Mouse (Mus musculus) G1E (cell line): Measurements from ENCODE around the gene Bcl11b. TPM values are rescaled to one million over a fixed set of nuclear protein-coding genes. Genes with fewer than 3 reads are reported as not detected.
A peak's percentile ranks its signal among the peaks of the same experiment; 100 is the strongest.

Source experiments
- ATAC-seq: 2 replicates; pipeline ENCODE4 v1.8.0; 2016; ENCODE audit warnings: mild to moderate bottlenecking; ENCODE audit not compliant: insufficient number of reproducible peaks, poor library complexity, low FRiP score, severe bottlenecking; ENCODE audit errors: extremely low read depth
- DNase-seq: peaks from one replicate; pipeline ENCODE4 v3.0.0; 2012; ENCODE audit warnings: low spot score
- H3K27me3 ChIP-seq: 2 replicates; pipeline ENCODE4 v1.6.1; 2012; ENCODE audit warnings: mild to moderate bottlenecking, low read length, inconsistent platforms; ENCODE audit not compliant: insufficient read depth
- H3K36me3 ChIP-seq: replicated peaks from 2 replicates; pipeline ENCODE3; 2012; ENCODE audit warnings: mild to moderate bottlenecking, inconsistent platforms
- H3K4me1 ChIP-seq: 2 replicates; pipeline ENCODE4 v1.6.1; 2012; ENCODE audit warnings: low read depth, low read length, inconsistent platforms, mixed read lengths; ENCODE audit not compliant: insufficient read depth
- H3K4me3 ChIP-seq: 2 replicates; pipeline ENCODE4 v1.5.1; 2012; ENCODE audit warnings: low read depth, mild to moderate bottlenecking, inconsistent platforms, low read length, moderate library complexity, mixed read lengths
- H3K9me3 ChIP-seq: replicated peaks from 2 replicates; pipeline ENCODE4 v1.6.1; 2012; ENCODE audit warnings: inconsistent platforms
- CTCF ChIP-seq: IDR thresholded peaks from 2 replicates; pipeline ENCODE4 v1.5.1; 2012; ENCODE audit warnings: low read depth, low read length, inconsistent platforms, mixed read lengths
- GATA1 ChIP-seq: IDR thresholded peaks from 2 replicates; pipeline ENCODE4 v1.6.1; 2012; ENCODE audit warnings: borderline replicate concordance, low read length, inconsistent platforms, mixed read lengths
- GATA2 ChIP-seq: IDR thresholded peaks from 2 replicates; pipeline ENCODE4 v1.6.1; 2012; ENCODE audit warnings: low read depth, low read length, inconsistent platforms, borderline replicate concordance
- POLR2AphosphoS5 ChIP-seq: IDR thresholded peaks from 2 replicates; pipeline ENCODE4 v1.6.1; 2012; ENCODE audit warnings: low read depth, low read length, inconsistent platforms; ENCODE audit not compliant: insufficient replicate concordance
- TAL1 ChIP-seq: conservative IDR thresholded peaks from 2 replicates; pipeline ENCODE4 v1.6.1; 2012; ENCODE audit warnings: low read depth, low read length, inconsistent platforms, mixed read lengths
- polyA plus RNA-seq: library from polyadenylated mRNA; stranded (reverse); fragments of >175 nt; gene quantifications from 2 replicates; pipeline ENCODE4 v1.2.3, GENCODE M21; 2012
- total RNA-seq, 2 experiments: library from RNA; stranded (forward) in 1 of 2; stranded (reverse) in 1 of 2; fragments of 200-1000 nt in 1 of 2; fragments of >200 nt in 1 of 2; fragmentation: Nextera tagmentation in 1 of 2; gene quantifications; 2 replicates each; pipeline ENCODE4 v1.2.3; 2014 to 2017

Gene Bcl11b
- total and polyA plus RNA-seq, 3 experiments: 0.05 TPM; not detected in 2

- Histone ChIP-seq H3K4me1 (no peaks in the 10 kb centered on the region), H3K4me3 (no peak overlapping the region), H3K27me3 (no peaks in the 10 kb centered on the region), H3K9me3 (peaks cover 94% of the 10 kb centered on the region), H3K36me3 (no peaks in the 10 kb centered on the region)
- DNase-seq (no peak), ATAC-seq (no peak; the same call in 1 of the 2 replicates)
- TF ChIP-seq GATA2 (no peak), POLR2AphosphoS5 (no peak), GATA1 (no peak), TAL1 (no peak)
Observed at GRCm38 (mm10) chr12:107953044-107953684, 50.2 kb downstream of the Bcl11b start.

GRCm38 (mm10) chr12:107952318-107952724 lies 51.1 kb downstream of the Bcl11b start:
- no peak for DNase-seq
- peaks cover 95% of the 10 kb centered on the region for H3K9me3 ChIP-seq

GRCm38 (mm10) chr12:107950667-107951179 lies 52.7 kb downstream of the Bcl11b start:
- no peak for ATAC-seq
- no peaks in the 10 kb centered on the region for H3K4me1 ChIP-seq
- TF ChIP-seq CTCF (no peak), TAL1 (no peak), GATA1 (no peak), POLR2AphosphoS5 (no peak), GATA2 (no peak)
- peaks cover 97% of the 10 kb centered on the region for H3K9me3 ChIP-seq
- no peaks in the 10 kb centered on the region for H3K36me3 ChIP-seq
- H3K27me3 ChIP-seq: no peaks in the 10 kb centered on the region
- DNase-seq: no peak
- no peak overlapping the region for H3K4me3 ChIP-seq

More at GRCm38 (mm10) chr12:107952318-107952724, 51.1 kb downstream of the Bcl11b start:
- no peak for TF ChIP-seq CTCF
- no peak for TF ChIP-seq GATA2
- TF ChIP-seq GATA1: no peak
- no peak for TF ChIP-seq TAL1
- TF ChIP-seq POLR2AphosphoS5: no peak
- H3K4me1 ChIP-seq: no peaks in the 10 kb centered on the region
- H3K36me3 ChIP-seq: no peaks in the 10 kb centered on the region
- ATAC-seq: no peak
- no peaks in the 10 kb centered on the region for H3K27me3 ChIP-seq
- no peak overlapping the region for H3K4me3 ChIP-seq

- no peak for ATAC-seq
Observed at GRCm38 (mm10) chr12:107949416-107949815, 54.0 kb downstream of the Bcl11b start.

GRCm38 (mm10) chr12:107942100-107942499 lies 61.3 kb downstream of the Bcl11b start:
- Histone ChIP-seq H3K36me3 (no peaks in the 10 kb centered on the region), H3K27me3 (no peaks in the 10 kb centered on the region), H3K4me1 (no peaks in the 10 kb centered on the region), H3K4me3 (peak overlapping the region; percentile 17; the same call in 1 of the 2 replicates), H3K9me3 (peaks cover 89% of the 10 kb centered on the region)
- ATAC-seq (no peak), DNase-seq (no peak)
- no peak for TF ChIP-seq GATA2
- no peak for TF ChIP-seq CTCF
- no peak for TF ChIP-seq TAL1

More at GRCm38 (mm10) chr12:107949416-107949815, 54.0 kb downstream of the Bcl11b start:
- H3K36me3 ChIP-seq: no peaks in the 10 kb centered on the region
- H3K4me3 ChIP-seq: no peak overlapping the region
- no peak for DNase-seq
- TF ChIP-seq POLR2AphosphoS5: no peak
- H3K9me3 ChIP-seq: peaks cover 94% of the 10 kb centered on the region
- no peaks in the 10 kb centered on the region for H3K27me3 ChIP-seq
- H3K4me1 ChIP-seq: no peaks in the 10 kb centered on the region

- TF ChIP-seq TAL1: no peak
- TF ChIP-seq CTCF: no peak
- TF ChIP-seq POLR2AphosphoS5: no peak
- TF ChIP-seq GATA1: no peak
- ATAC-seq: no peak
- H3K9me3 ChIP-seq: peaks cover 87% of the 10 kb centered on the region
- no peaks in the 10 kb centered on the region for H3K4me1 ChIP-seq
- H3K27me3 ChIP-seq: no peaks in the 10 kb centered on the region
- H3K4me3 ChIP-seq: no peak overlapping the region; the same call in 1 of the 2 replicates
- H3K36me3 ChIP-seq: no peaks in the 10 kb centered on the region
- no peak for DNase-seq
Observed at GRCm38 (mm10) chr12:107940774-107941173, 62.6 kb downstream of the Bcl11b start.

- DNase-seq: no peak
- Histone ChIP-seq H3K4me1 (no peaks in the 10 kb centered on the region), H3K9me3 (peaks cover 91% of the 10 kb centered on the region), H3K4me3 (no peak overlapping the region), H3K36me3 (no peaks in the 10 kb centered on the region), H3K27me3 (no peaks in the 10 kb centered on the region)
- TF ChIP-seq POLR2AphosphoS5: no peak
- no peak for TF ChIP-seq TAL1
- no peak for TF ChIP-seq CTCF
- TF ChIP-seq GATA2: no peak
- TF ChIP-seq GATA1: no peak
- ATAC-seq: no peak
Observed at GRCm38 (mm10) chr12:107939177-107939576, 64.2 kb downstream of the Bcl11b start.
